Mouse (Mus musculus) hindbrain, postnatal 0 days (tissue): ENCODE results near the gene Spata17. TPM values are rescaled to one million over a fixed set of nuclear protein-coding genes. Genes with fewer than 3 reads are reported as not detected.

ENCODE experiments used
- ATAC-seq: fragments of 200-750 bp; cut with Nextera tagmentation; 2 replicates; pipeline ENCODE4 v1.8.0; 2017; ENCODE audit warnings: mild to moderate bottlenecking, moderate TSS enrichment, moderate library complexity
- DNase-seq: peaks from one replicate; pipeline ENCODE4 v3.0.0-alpha.2; 2015; ENCODE audit warnings: low spot score
- H3K27ac ChIP-seq: fragments of 300-500 bp; sonication (generic); 2 replicates; pipeline ENCODE4 v1.5.1; 2014; ENCODE audit warnings: mild to moderate bottlenecking
- H3K27me3 ChIP-seq: fragments of 300-500 bp; sonication (generic); 2 replicates; pipeline ENCODE4 v1.6.1; 2014; ENCODE audit warnings: low read length, mixed read lengths; ENCODE audit not compliant: insufficient read depth
- H3K36me3 ChIP-seq: fragments of 300-500 bp; sonication (generic); 2 replicates; pipeline ENCODE4 v1.6.1; 2014; ENCODE audit warnings: low read length, mixed read lengths; ENCODE audit not compliant: insufficient read depth
- H3K4me1 ChIP-seq: fragments of 300-500 bp; sonication (generic); 2 replicates; pipeline ENCODE4 v1.6.1; 2014; ENCODE audit warnings: antibody characterized with exemption, low read length, mixed read lengths; ENCODE audit not compliant: insufficient read depth
- H3K4me2 ChIP-seq: fragments of 300-500 bp; sonication (generic); 2 replicates; pipeline ENCODE4 v1.6.1; 2014; ENCODE audit warnings: low read depth, mild to moderate bottlenecking, low read length, moderate library complexity, mixed read lengths
- H3K4me3 ChIP-seq: fragments of 300-500 bp; sonication (generic); 2 replicates; pipeline ENCODE4 v1.5.1; 2014; ENCODE audit warnings: low read length
- H3K9ac ChIP-seq: fragments of 300-500 bp; sonication (generic); replicated peaks from 2 replicates; pipeline ENCODE4 v1.6.1; 2014; ENCODE audit warnings: mild to moderate bottlenecking, low read length, moderate library complexity, mixed read lengths
- H3K9me3 ChIP-seq: fragments of 300-500 bp; sonication (generic); 2 replicates; pipeline ENCODE4 v1.6.1; 2016; ENCODE audit warnings: low read length, mixed read lengths
- CTCF ChIP-seq: IDR thresholded peaks from 2 replicates; pipeline ENCODE4 v1.5.1; 2016; ENCODE audit warnings: antibody characterized with exemption, control low read depth, low read depth
- WGBS: fragments of 180-500 bp; shearing (Covaris S2); extraction: QIAGEN DNeasy Blood & Tissue Kit; methylation state at CpG from one replicate; pipeline ENCODE4 v1.1.7; 2014; 5-methylcytosine and 5-hydroxymethylcytosine counted together
- polyA plus RNA-seq: library from polyadenylated mRNA; unstranded; fragments of >200 nt; fragmentation: Nextera tagmentation; extraction: Ambion mirVana; gene quantifications from 2 replicates; pipeline ENCODE4 v1.2.1, GENCODE M21; 2015
- total RNA-seq: library from RNA; depleted of rRNA; stranded (reverse); fragments of >200 nt; gene quantifications from 2 replicates; pipeline ENCODE4 v1.2.3, GENCODE M21; 2014; rRNA removed

Spata17 gene
- total and polyA plus RNA-seq, 2 experiments from 2014 or later = 0.98 to 1.9 TPM

DNA sequence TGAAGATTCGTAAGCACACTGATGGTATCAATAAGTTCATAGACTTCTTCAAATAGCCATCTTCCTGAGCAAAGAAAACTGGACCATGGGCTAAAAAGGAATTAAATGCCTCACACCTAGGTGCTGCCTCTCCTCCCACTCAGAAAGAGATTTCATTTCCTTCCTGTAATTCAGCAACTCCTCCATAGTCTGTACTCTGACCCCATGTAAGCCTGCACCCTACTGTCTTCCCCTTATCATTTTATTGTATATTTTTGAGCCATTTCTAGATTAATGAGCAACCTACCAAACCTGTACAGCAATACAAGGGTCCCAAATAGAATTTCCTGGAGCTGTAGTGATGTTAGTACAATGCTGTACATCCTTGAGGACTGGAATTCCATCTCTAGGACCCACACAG, 211.0 kb downstream of the Spata17 start:
- Histone ChIP-seq H3K36me3 (no peaks in the 10 kb centered on the region), H3K9me3 (no peaks in the 10 kb centered on the region), H3K27ac (no peak overlapping the region), H3K4me2 (no peak overlapping the region), H3K4me1 (no peaks in the 10 kb centered on the region), H3K4me3 (no peak overlapping the region), H3K9ac (no peak overlapping the region), H3K27me3 (no peaks in the 10 kb centered on the region)
- no peak for ATAC-seq
- DNase-seq = no peak
- WGBS = 100% methylated on average over 1 of the region's 1 CpGs
- TF ChIP-seq CTCF = no peak

DNA sequence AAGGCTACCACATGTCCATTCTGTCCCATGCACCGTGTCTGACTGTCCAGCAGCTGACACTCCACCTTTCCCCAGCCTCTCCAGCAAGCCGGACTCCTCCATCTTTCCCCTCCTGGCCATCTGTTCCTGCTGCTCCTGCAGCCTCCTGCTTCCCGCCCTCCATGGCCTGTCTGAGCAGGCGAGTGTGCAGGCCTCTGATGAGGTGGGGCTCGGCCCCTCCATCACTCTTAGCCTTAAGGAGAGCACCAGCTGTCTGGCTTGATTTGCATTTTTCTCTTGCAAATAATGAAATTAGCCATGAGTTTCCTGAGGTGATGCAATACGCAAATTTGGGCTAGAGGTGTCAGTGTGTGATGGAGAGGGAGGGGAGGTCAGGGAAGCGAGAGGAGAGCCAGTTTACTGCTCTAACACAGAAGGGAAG, 211.8 kb downstream of the Spata17 start:
- peak; percentile 85 for ATAC-seq
- WGBS = 40% methylated on average over 7 of the region's 7 CpGs
- Histone ChIP-seq H3K4me1 (no peaks in the 10 kb centered on the region), H3K4me2 (no peak overlapping the region), H3K36me3 (no peaks in the 10 kb centered on the region), H3K9ac (no peak overlapping the region), H3K27ac (peak overlapping the region; percentile 32; the same call in 1 of the 2 replicates), H3K27me3 (no peaks in the 10 kb centered on the region), H3K9me3 (no peaks in the 10 kb centered on the region), H3K4me3 (no peak overlapping the region)
- DNase-seq = peak; percentile 72
- no peak for TF ChIP-seq CTCF

DNA sequence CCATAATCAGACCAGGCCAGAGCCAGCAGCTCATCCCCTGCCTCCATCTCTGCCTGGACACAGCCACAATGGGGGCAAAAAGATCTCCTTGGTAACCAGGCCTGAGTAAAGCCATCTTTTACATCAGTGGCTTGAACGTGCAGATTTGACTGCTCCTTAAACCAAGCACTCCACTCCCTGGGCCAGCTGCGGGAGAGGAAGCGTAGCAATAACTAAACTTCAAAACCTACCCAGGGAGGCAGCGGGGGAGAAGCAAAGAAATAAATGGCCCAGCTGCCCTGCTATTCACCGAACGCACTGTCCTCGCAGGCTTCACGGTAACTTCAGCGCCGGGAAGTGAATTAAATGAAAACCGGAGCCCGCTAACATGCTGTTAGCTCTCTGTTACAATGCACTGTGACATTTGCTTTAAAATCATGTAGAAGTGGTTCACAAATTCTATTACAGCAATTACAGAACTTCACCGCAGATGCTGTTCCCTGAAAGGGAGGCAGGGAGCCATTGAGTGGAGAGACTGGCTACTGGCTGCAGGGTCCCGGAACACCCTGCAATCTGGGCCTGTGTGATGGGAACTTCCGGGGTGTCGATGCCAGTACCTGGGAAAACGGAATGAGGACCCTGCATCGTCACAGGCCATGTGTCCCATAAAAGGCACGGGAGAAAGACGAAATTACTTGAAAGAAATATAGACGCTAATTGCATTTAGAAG, 217.5 kb downstream of the Spata17 start:
- 44% methylated on average over 21 of the region's 21 CpGs for WGBS
- no peak for TF ChIP-seq CTCF

More for the DNA sequence above, 217.5 kb downstream of the Spata17 start:
- ATAC-seq (peak; percentile 29; the same call in 1 of the 2 replicates), DNase-seq (peak; percentile 9)
- Histone ChIP-seq H3K4me2 (0 out of 2 replicates have a peak overlapping the region, but pooled peaks have one; percentile 10), H3K9ac (no peak overlapping the region), H3K36me3 (no peaks in the 10 kb centered on the region), H3K9me3 (0 out of 2 replicates have a peak, but pooled peaks cover 2% of the 10 kb centered on the region), H3K4me1 (no peaks in the 10 kb centered on the region), H3K4me3 (no peak overlapping the region), H3K27me3 (no peaks in the 10 kb centered on the region), H3K27ac (no peak overlapping the region)

Other genes starting within 250 kb of the Spata17 start
- not detected in 2 replicates for gene D1Pas1, start 248.0 kb downstream of the Spata17 start, total RNA-seq
- 0.14 TPM in 1 of 2 replicates, not detected in the other for gene D1Pas1, start 248.0 kb downstream of the Spata17 start, polyA plus RNA-seq
- gene Gpatch2, start within 50 bp of the Spata17 start, total RNA-seq = 12.7 and 20.1 TPM in 2 replicates
- gene Gpatch2, start within 50 bp of the Spata17 start, polyA plus RNA-seq = 12.4 and 13.6 TPM in 2 replicates